Mouse (Mus musculus) limb, embryonic 13.5 days (tissue): ENCODE measurements around the gene Nlgn1. TPM values are rescaled to one million over a fixed set of nuclear protein-coding genes. Genes with fewer than 3 reads are reported as not detected.
"Not testable (repeated sequence)": the region's sequence is repeated elsewhere in the genome, so short reads cannot be mapped to it uniquely, and the experiment has no call there.

Experiments used
- ATAC-seq: fragments of 200-750 bp; cut with Nextera tagmentation; 2 replicates; pipeline ENCODE4 v1.8.0; 2017; ENCODE audit warnings: low read depth, moderate number of reproducible peaks, moderate TSS enrichment; ENCODE audit not compliant: low FRiP score
- H3K27ac ChIP-seq: fragments of 300-500 bp; sonication (generic); 2 replicates; pipeline ENCODE4 v1.5.1; 2015; ENCODE audit warnings: inconsistent platforms, mild to moderate bottlenecking, moderate library complexity
- H3K27me3 ChIP-seq: fragments of 300-500 bp; sonication (generic); 2 replicates; pipeline ENCODE4 v1.6.1; 2015; ENCODE audit warnings: mild to moderate bottlenecking, inconsistent platforms
- H3K36me3 ChIP-seq: fragments of 300-500 bp; sonication (generic); 2 replicates; pipeline ENCODE4 v1.6.1; 2015; ENCODE audit warnings: inconsistent platforms, mild to moderate bottlenecking, moderate library complexity
- H3K4me1 ChIP-seq: fragments of 300-500 bp; sonication (generic); 2 replicates; pipeline ENCODE4 v1.6.1; 2015; ENCODE audit warnings: inconsistent platforms
- H3K4me2 ChIP-seq: fragments of 300-500 bp; sonication (generic); replicated peaks from 2 replicates; pipeline ENCODE4 v1.6.1; 2015; ENCODE audit warnings: inconsistent platforms, mild to moderate bottlenecking, moderate library complexity
- H3K4me3 ChIP-seq: fragments of 300-500 bp; sonication (generic); 2 replicates; pipeline ENCODE4 v1.5.1; 2015; ENCODE audit warnings: moderate library complexity, mild to moderate bottlenecking, inconsistent platforms
- H3K9ac ChIP-seq: fragments of 300-500 bp; sonication (generic); 2 replicates; pipeline ENCODE4 v1.6.1; 2015; ENCODE audit warnings: mild to moderate bottlenecking, inconsistent platforms
- H3K9me3 ChIP-seq: fragments of 300-500 bp; sonication (generic); 2 replicates; pipeline ENCODE4 v1.6.1; 2016; ENCODE audit warnings: inconsistent platforms
- WGBS: fragments of 180-500 bp; shearing (Covaris S2); methylation state at CpG from one replicate; pipeline ENCODE4 v1.1.7; 2015; 5-methylcytosine and 5-hydroxymethylcytosine counted together
- polyA plus RNA-seq: library from polyadenylated mRNA; unstranded; fragments of >200 nt; fragmentation: Nextera tagmentation; extraction: Ambion mirVana; gene quantifications from 2 replicates; pipeline ENCODE4 v1.2.1, GENCODE M21; 2015

Nlgn1 gene
- polyA plus RNA-seq, 1 experiment from 2014 or later = 3.4 TPM

GRCm38 (mm10) chr3:25660285-25660684, 672.0 kb downstream of the Nlgn1 start:
- no peaks in the 10 kb centered on the region for H3K4me1 ChIP-seq
- H3K9ac ChIP-seq = no peak overlapping the region
- H3K27me3 ChIP-seq = no peaks in the 10 kb centered on the region
- H3K27ac ChIP-seq = no peak overlapping the region
- no peaks in the 10 kb centered on the region for H3K9me3 ChIP-seq
- H3K36me3 ChIP-seq = no peaks in the 10 kb centered on the region
- no peak for ATAC-seq
- 92% methylated on average over 3 of the region's 3 CpGs for WGBS
- H3K4me2 ChIP-seq = no peak overlapping the region
- no peak overlapping the region for H3K4me3 ChIP-seq

GRCm38 (mm10) chr3:25658006-25658405, 674.3 kb downstream of the Nlgn1 start:
- no peak for ATAC-seq
- Histone ChIP-seq H3K36me3 (no peaks in the 10 kb centered on the region), H3K9ac (no peak overlapping the region), H3K27me3 (no peaks in the 10 kb centered on the region), H3K4me2 (no peak overlapping the region), H3K4me1 (no peaks in the 10 kb centered on the region), H3K9me3 (no peaks in the 10 kb centered on the region), H3K27ac (no peak overlapping the region), H3K4me3 (no peak overlapping the region)
- 93% methylated on average over 14 of the region's 14 CpGs for WGBS

- Histone ChIP-seq H3K27ac (no peak overlapping the region), H3K9ac (no peak overlapping the region), H3K4me2 (no peak overlapping the region), H3K4me3 (no peak overlapping the region), H3K36me3 (no peaks in the 10 kb centered on the region), H3K27me3 (no peaks in the 10 kb centered on the region), H3K9me3 (no peaks in the 10 kb centered on the region), H3K4me1 (no peaks in the 10 kb centered on the region)
- no peak for ATAC-seq
- 81% methylated on average over 11 of the region's 11 CpGs for WGBS
Measured at GRCm38 (mm10) chr3:25657074-25657473, 675.2 kb downstream of the Nlgn1 start.

- H3K9me3 ChIP-seq = no peaks in the 10 kb centered on the region
- H3K4me2 ChIP-seq = no peak overlapping the region
- ATAC-seq = peak; percentile 40; the same call in 1 of the 2 replicates
- no peak overlapping the region for H3K9ac ChIP-seq
- H3K4me3 ChIP-seq = no peak overlapping the region
- H3K36me3 ChIP-seq = no peaks in the 10 kb centered on the region
- 77% methylated on average over 4 of the region's 4 CpGs for WGBS
- no peaks in the 10 kb centered on the region for H3K4me1 ChIP-seq
- H3K27me3 ChIP-seq = no peaks in the 10 kb centered on the region
- no peak overlapping the region for H3K27ac ChIP-seq
Measured at GRCm38 (mm10) chr3:25653010-25653409, 679.2 kb downstream of the Nlgn1 start.

- WGBS = 41% methylated on average over 4 of the region's 4 CpGs
Measured at GRCm38 (mm10) chr3:25645895-25646691, 686.2 kb downstream of the Nlgn1 start.

GRCm38 (mm10) chr3:25629198-25629597, 703.1 kb downstream of the Nlgn1 start:
- Histone ChIP-seq H3K27ac (no peak overlapping the region), H3K4me2 (no peak overlapping the region), H3K9ac (no peak overlapping the region), H3K9me3 (no peaks in the 10 kb centered on the region), H3K27me3 (no peaks in the 10 kb centered on the region), H3K4me1 (0 out of 2 replicates have a peak, but pooled peaks cover 2% of the 10 kb centered on the region), H3K36me3 (no peaks in the 10 kb centered on the region), H3K4me3 (no peak overlapping the region)
- ATAC-seq = peak; percentile 72; the same call in 1 of the 2 replicates
- 25% methylated on average over 2 of the region's 2 CpGs for WGBS

More at GRCm38 (mm10) chr3:25645895-25646691, 686.2 kb downstream of the Nlgn1 start:
- Histone ChIP-seq H3K27ac (no peak overlapping the region), H3K9ac (no peak overlapping the region), H3K4me1 (0 out of 2 replicates have a peak, but pooled peaks cover 6% of the 10 kb centered on the region), H3K27me3 (no peaks in the 10 kb centered on the region), H3K36me3 (no peaks in the 10 kb centered on the region), H3K9me3 (no peaks in the 10 kb centered on the region), H3K4me3 (no peak overlapping the region), H3K4me2 (no peak overlapping the region)
- no peak for ATAC-seq

- H3K36me3 ChIP-seq = no peaks in the 10 kb centered on the region
- ATAC-seq = no peak
- no peaks in the 10 kb centered on the region for H3K9me3 ChIP-seq
- no peak overlapping the region for H3K4me3 ChIP-seq
- no peak overlapping the region for H3K4me2 ChIP-seq
- WGBS = 48% methylated on average over 1 of the region's 1 CpGs
- H3K9ac ChIP-seq = no peak overlapping the region
- H3K27me3 ChIP-seq = no peaks in the 10 kb centered on the region
- no peak overlapping the region for H3K27ac ChIP-seq
- no peaks in the 10 kb centered on the region for H3K4me1 ChIP-seq
Measured at GRCm38 (mm10) chr3:25606597-25606996, 725.7 kb downstream of the Nlgn1 start.

GRCm38 (mm10) chr3:25597513-25597912, 734.7 kb downstream of the Nlgn1 start:
- Histone ChIP-seq H3K27me3 (no peaks in the 10 kb centered on the region), H3K9ac (no peak overlapping the region), H3K27ac (no peak overlapping the region), H3K4me1 (no peaks in the 10 kb centered on the region), H3K4me2 (no peak overlapping the region), H3K4me3 (no peak overlapping the region), H3K9me3 (no peaks in the 10 kb centered on the region), H3K36me3 (no peaks in the 10 kb centered on the region)
- 23% methylated on average over 5 of the region's 5 CpGs for WGBS
- no peak for ATAC-seq

GRCm38 (mm10) chr3:25575526-25575925, 756.7 kb downstream of the Nlgn1 start:
- WGBS = 81% methylated on average over 5 of the region's 5 CpGs
- no peak for ATAC-seq
- no peaks in the 10 kb centered on the region for H3K36me3 ChIP-seq
- H3K9ac ChIP-seq = no peak overlapping the region
- H3K4me3 ChIP-seq = no peak overlapping the region
- H3K27me3 ChIP-seq = no peaks in the 10 kb centered on the region
- H3K9me3 ChIP-seq = no peaks in the 10 kb centered on the region
- H3K27ac ChIP-seq = no peak overlapping the region
- H3K4me1 ChIP-seq = no peaks in the 10 kb centered on the region
- no peak overlapping the region for H3K4me2 ChIP-seq

GRCm38 (mm10) chr3:25574840-25575239, 757.4 kb downstream of the Nlgn1 start:
- no peaks in the 10 kb centered on the region for H3K9me3 ChIP-seq
- H3K4me1 ChIP-seq = no peaks in the 10 kb centered on the region
- no peak overlapping the region for H3K4me3 ChIP-seq
- H3K4me2 ChIP-seq = no peak overlapping the region
- H3K27ac ChIP-seq = no peak overlapping the region
- no peak overlapping the region for H3K9ac ChIP-seq
- no peaks in the 10 kb centered on the region for H3K27me3 ChIP-seq
- ATAC-seq = no peak
- H3K36me3 ChIP-seq = no peaks in the 10 kb centered on the region
- WGBS = 74% methylated on average over 3 of the region's 3 CpGs

- H3K9me3 ChIP-seq, H3K36me3 ChIP-seq, ATAC-seq, H3K4me2 ChIP-seq, H3K27me3 ChIP-seq, H3K27ac ChIP-seq, H3K9ac ChIP-seq, H3K4me1 ChIP-seq, H3K4me3 ChIP-seq: not testable (repeated sequence)
- 83% methylated on average over 1 of the region's 1 CpGs for WGBS
Measured at GRCm38 (mm10) chr3:25558513-25558912, 773.7 kb downstream of the Nlgn1 start.

GRCm38 (mm10) chr3:25549097-25549496, 783.2 kb downstream of the Nlgn1 start:
- not testable (repeated sequence) for H3K4me1 ChIP-seq, H3K9ac ChIP-seq, H3K36me3 ChIP-seq, H3K27me3 ChIP-seq, H3K9me3 ChIP-seq, H3K27ac ChIP-seq, H3K4me2 ChIP-seq, ATAC-seq, H3K4me3 ChIP-seq
- WGBS = 83% methylated on average over 5 of the region's 7 CpGs

- H3K4me1 ChIP-seq, H3K9me3 ChIP-seq, H3K27ac ChIP-seq, ATAC-seq, H3K36me3 ChIP-seq, H3K27me3 ChIP-seq, H3K4me3 ChIP-seq, H3K9ac ChIP-seq, H3K4me2 ChIP-seq: not testable (repeated sequence)
- WGBS = 69% methylated on average over 2 of the region's 3 CpGs
Measured at GRCm38 (mm10) chr3:25524236-25524635, 808.0 kb downstream of the Nlgn1 start.
